In genomic region chr1:74884196-74885141, GRCm38 (mm10) we compare ENCODE assay signal across 9 mouse cellular contexts. TPM values are rescaled to one million over a fixed set of nuclear protein-coding genes. Genes with fewer than 3 reads are reported as not detected.
DNase-seq lines count a peak whose midpoint lies in the region; ATAC-seq lines count a peak whose summit lies in the region.
"Had no signal": no experiment of that assay in that cellular context is flagged by ENCODE, and none has a peak within 500 bp of the region (broad histone marks: within the 10 kb centered on the region; RNA-seq: fewer than 3 reads in every experiment).

No protein-coding gene starts in this region.

- H3K4me1 ChIP-seq in hindbrain, embryonic 12.5 days = peaks cover 32% of the 10 kb centered on the region
- H3K4me1 ChIP-seq in midbrain, embryonic 10.5 days = peaks cover 40% of the 10 kb centered on the region

- peak overlapping the region; percentile 48 for H3K4me2 ChIP-seq in hindbrain, embryonic 12.5 days (replicated peaks)

- H3K27me3 ChIP-seq in hindbrain, embryonic 12.5 days = peaks cover 97% of the 10 kb centered on the region
- peaks cover 100% of the 10 kb centered on the region for H3K27me3 ChIP-seq in midbrain, embryonic 10.5 days (ENCODE audit: low read depth, poor library complexity, severe bottlenecking)

- WGBS in hindbrain, embryonic 12.5 days = under 1% methylated on average over 57 of the region's 57 CpGs
- WGBS in midbrain, embryonic 10.5 days = under 1% methylated on average over 57 of the region's 57 CpGs

- peak overlapping the region; percentile 24 for H3K4me3 ChIP-seq in hindbrain, embryonic 12.5 days
- H3K4me3 ChIP-seq in midbrain, embryonic 10.5 days = peak overlapping the region; percentile 46
- H3K4me3 ChIP-seq: left cerebral cortex, adult 2 months had no signal

- H3K9me3 ChIP-seq in hindbrain, embryonic 12.5 days (replicated peaks) = no peaks in the 10 kb centered on the region
- H3K9me3 ChIP-seq in midbrain, embryonic 10.5 days (replicated peaks) = no peaks in the 10 kb centered on the region

- H3K9ac ChIP-seq in hindbrain, embryonic 12.5 days = 0 out of 2 replicates have a peak overlapping the region, but pooled peaks have one; percentile 27

- no peak overlapping the region for H3K27ac ChIP-seq in hindbrain, embryonic 12.5 days
- no peak overlapping the region for H3K27ac ChIP-seq in midbrain, embryonic 10.5 days (replicated peaks)
- H3K27ac ChIP-seq: left cerebral cortex, adult 2 months had no signal

- peak; percentile 7 for DNase-seq in adrenal gland, postnatal 14 days
- DNase-seq in adrenal gland, postnatal 25 days = no peak
- DNase-seq in R1 (ENCODE audit: low read depth, low spot score) = peak; percentile 59
- DNase-seq in midbrain, embryonic 10.5 days (ENCODE audit: low spot score) = peak; percentile 54
- no peak for DNase-seq in cerebellum, adult 11-12 months
- DNase-seq in spleen, postnatal 36 days (ENCODE audit: low spot score in 2 of 2) = no peak
- DNase-seq in natural killer cell, adult 2 months (ENCODE audit: low spot score in 2 of 2) = no peak

- no peaks in the 10 kb centered on the region for H3K36me3 ChIP-seq in hindbrain, embryonic 12.5 days
- H3K36me3 ChIP-seq in midbrain, embryonic 10.5 days = no peaks in the 10 kb centered on the region

- no peak for ATAC-seq in hindbrain, embryonic 12.5 days (ENCODE audit: low FRiP score)

RNA-seq across cellular contexts. Expression of gene Fev, which starts 0.8 kb away (rescaled TPM):
- total RNA-seq in adrenal gland, postnatal 14 days (2021) = 1.0 and 1.8 TPM in 2 replicates
- 1.7 and 1.8 TPM in 2 replicates for total RNA-seq in adrenal gland, postnatal 25 days (2021)
- 7.0 and 7.6 TPM in 2 replicates for polyA plus RNA-seq in hindbrain, embryonic 12.5 days (2016; fragmentation: Nextera tagmentation; extraction: Ambion mirVana)
- 0.36 TPM in 1 of 2 replicates, not detected in the other for polyA plus RNA-seq in midbrain, embryonic 10.5 days (2016; fragmentation: Nextera tagmentation; extraction: Ambion mirVana)
- total RNA-seq: left cerebral cortex, adult 2 months had no signal

RNA-seq across cellular contexts. Expression of gene Cryba2, which starts 8.5 kb away (rescaled TPM):
- 0.44 and 1.2 TPM in 2 replicates for total RNA-seq in adrenal gland, postnatal 14 days (2021)
- 2.2 TPM in 1 of 2 replicates, not detected in the other for total RNA-seq in adrenal gland, postnatal 25 days (2021)
- polyA plus RNA-seq in hindbrain, embryonic 12.5 days (2016; fragmentation: Nextera tagmentation; extraction: Ambion mirVana) = 1.6 and 2.8 TPM in 2 replicates
- polyA plus RNA-seq in midbrain, embryonic 10.5 days (2016; fragmentation: Nextera tagmentation; extraction: Ambion mirVana) = 0.26 TPM in 1 of 2 replicates, not detected in the other
- total RNA-seq: left cerebral cortex, adult 2 months had no signal

RNA-seq across cellular contexts. Expression of gene Cdk5r2, which starts 29.7 kb away (rescaled TPM):
- total RNA-seq in adrenal gland, postnatal 14 days (2021) = 4.1 and 5.8 TPM in 2 replicates
- 4.3 and 5.1 TPM in 2 replicates for total RNA-seq in adrenal gland, postnatal 25 days (2021)
- 6.9 and 7.5 TPM in 2 replicates for polyA plus RNA-seq in hindbrain, embryonic 12.5 days (2016; fragmentation: Nextera tagmentation; extraction: Ambion mirVana)
- polyA plus RNA-seq in midbrain, embryonic 10.5 days (2016; fragmentation: Nextera tagmentation; extraction: Ambion mirVana) = 1.3 and 2.2 TPM in 2 replicates

RNA-seq across cellular contexts. Expression of gene Cfap65, which starts 50.9 kb away (rescaled TPM):
- not detected in 2 replicates for total RNA-seq in adrenal gland, postnatal 14 days (2021)
- total RNA-seq in adrenal gland, postnatal 25 days (2021) = 0.06 TPM in 1 of 2 replicates, not detected in the other
- 0.85 and 1.9 TPM in 2 replicates for polyA plus RNA-seq in hindbrain, embryonic 12.5 days (2016; fragmentation: Nextera tagmentation; extraction: Ambion mirVana)
- 0.04 and 0.07 TPM in 2 replicates for polyA plus RNA-seq in midbrain, embryonic 10.5 days (2016; fragmentation: Nextera tagmentation; extraction: Ambion mirVana)

Comparison
In these comparisons a context has a peak if more than half of its experiments do, and no peak if none do; other contexts are left out.
1. DNase-seq: peak in adrenal gland, postnatal 14 days (single experiment), R1 (single experiment) and midbrain, embryonic 10.5 days (single experiment); none in adrenal gland, postnatal 25 days (single experiment), cerebellum, adult 11-12 months (single experiment), spleen, postnatal 36 days (0 of 2) and natural killer cell, adult 2 months (0 of 2).